Mouse (Mus musculus) megakaryocyte progenitor cell, adult 5-6 weeks (primary cell): Measurements from ENCODE around the gene Bmp15. TPM values are rescaled to one million over a fixed set of nuclear protein-coding genes. Genes with fewer than 3 reads are reported as not detected.
A peak's percentile ranks its signal among the peaks of the same experiment; 100 is the strongest.

Experiments
- ATAC-seq: replicated peaks from 2 replicates; pipeline ENCODE4 v1.8.0; 2016; ENCODE audit warnings: mild to moderate bottlenecking, moderate TSS enrichment, inconsistent platforms; ENCODE audit not compliant: poor library complexity
- total RNA-seq, 2 experiments: library from RNA; stranded (forward) in 1 of 2; stranded (reverse) in 1 of 2; fragments of 157-497, 149-512 nt in 1 of 2; fragments of 200-1000 nt in 1 of 2; gene quantifications; 2 replicates each; pipeline versions ENCODE4 v1.2.3 to v1.2.4; 2015 to 2017

Bmp15 gene
- total RNA-seq (2015) (not detected in 2 replicates), total RNA-seq (2017) (not detected in 2 replicates)

- no peak for ATAC-seq
Measured at GRCm38 (mm10) chrX:6320621-6321020, at the start of gene Bmp15. TSS of gene Bmp15 (minus strand) at chrX:6320721.

- ATAC-seq: peak; percentile 31; the same call in 1 of the 2 replicates
Measured at GRCm38 (mm10) chrX:6368822-6369221, 48.3 kb upstream of the Bmp15 start.

GRCm38 (mm10) chrX:6357503-6358114, 37.1 kb upstream of the Bmp15 start:
- no peak for ATAC-seq

GRCm38 (mm10) chrX:6356876-6357275, 36.4 kb upstream of the Bmp15 start:
- ATAC-seq: no peak

GRCm38 (mm10) chrX:6345273-6345959, 24.9 kb upstream of the Bmp15 start:
- ATAC-seq: peak; percentile 54; the same call in 1 of the 2 replicates

- ATAC-seq: peak; percentile 57
Measured at GRCm38 (mm10) chrX:6324056-6324455, 3.5 kb upstream of the Bmp15 start.

GRCm38 (mm10) chrX:6317747-6318146, 2.8 kb downstream of the Bmp15 start:
- no peak for ATAC-seq

Other genes starting within 250 kb of the Bmp15 start
- gene AU022751, start 237.3 kb downstream of the Bmp15 start, total RNA-seq (2015): not detected in 2 replicates
- gene AU022751, start 237.3 kb downstream of the Bmp15 start, total RNA-seq (2017): not detected in 2 replicates
- gene Nudt10, start 147.7 kb downstream of the Bmp15 start, total RNA-seq (2015): not detected in 2 replicates
- gene Nudt10, start 147.7 kb downstream of the Bmp15 start, total RNA-seq (2017): not detected in 2 replicates
- 0.07 and 0.15 TPM in 2 replicates for gene Shroom4, start 79.1 kb upstream of the Bmp15 start, total RNA-seq (2015)
- 0.12 and 0.24 TPM in 2 replicates for gene Shroom4, start 79.1 kb upstream of the Bmp15 start, total RNA-seq (2017)